Mouse (Mus musculus) lung, postnatal 14 days (tissue): ENCODE data around the gene Ctsw.

Experiments
- DNase-seq: peaks from one replicate; pipeline ENCODE4 v3.0.0; 2021

Ctsw gene

DNA sequence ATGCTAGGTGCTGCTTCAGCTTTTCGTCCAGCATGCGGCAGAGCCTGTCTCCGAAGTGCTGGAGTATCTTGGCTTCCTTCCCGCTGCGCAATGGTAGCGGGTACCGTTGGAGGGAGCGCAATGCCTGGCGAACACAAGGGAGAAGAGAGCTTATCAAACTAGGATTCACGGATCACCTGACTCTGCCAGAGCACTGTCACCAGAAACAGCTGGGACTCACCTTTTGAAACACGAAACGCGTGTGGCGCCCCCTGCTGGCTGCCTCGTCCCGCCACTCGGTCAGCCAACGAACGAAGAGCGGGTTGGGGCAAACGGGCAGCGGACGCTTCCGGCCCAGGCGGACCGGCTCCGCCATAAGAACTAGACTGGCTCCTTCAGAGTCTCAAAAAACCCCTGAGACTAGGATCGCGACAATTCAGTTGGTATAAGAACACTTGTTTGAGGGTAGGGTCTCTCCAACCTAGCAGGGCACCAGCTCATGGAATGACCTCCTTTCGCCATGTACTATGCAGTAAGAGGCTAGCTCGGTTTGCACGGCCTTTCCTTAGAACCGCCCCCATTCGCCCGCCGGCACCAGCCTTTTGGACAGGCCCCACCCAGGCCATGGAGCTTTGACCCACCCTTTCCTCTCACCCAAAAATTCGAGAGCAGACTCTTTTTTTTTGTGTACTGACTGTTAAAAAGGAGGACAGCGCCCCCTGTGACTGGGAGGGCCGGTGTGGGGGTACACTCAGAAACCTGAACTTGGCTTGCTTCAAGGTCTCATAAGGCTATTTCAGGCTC is 19.7 kb upstream of the Ctsw start, which contains the start of gene Mus81:
TSS of gene Mus81 (minus strand) at position 635 of the 783 bp plus-strand sequence.
- DNase-seq: peak; percentile 99

DNA sequence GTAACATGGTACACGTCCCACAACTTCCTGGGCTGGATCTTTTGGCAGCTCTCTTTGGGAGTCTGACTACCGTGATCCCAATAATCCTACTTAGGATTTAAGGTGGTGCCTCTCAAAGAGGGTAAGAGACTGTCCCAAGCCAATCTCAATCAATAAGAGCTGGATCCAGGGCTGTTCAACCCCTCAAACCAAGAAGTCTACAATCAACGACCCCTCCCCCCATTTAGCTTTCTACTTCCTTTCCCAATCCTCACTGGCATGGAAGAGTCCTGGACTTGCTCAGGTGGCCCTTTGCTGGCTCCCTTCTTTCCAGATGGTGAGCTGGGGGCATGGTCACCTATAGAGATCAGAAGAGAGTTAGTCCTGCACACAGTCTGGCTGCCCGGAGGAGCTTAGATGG is 18.5 kb upstream of the Ctsw start:
- DNase-seq: no peak

DNA sequence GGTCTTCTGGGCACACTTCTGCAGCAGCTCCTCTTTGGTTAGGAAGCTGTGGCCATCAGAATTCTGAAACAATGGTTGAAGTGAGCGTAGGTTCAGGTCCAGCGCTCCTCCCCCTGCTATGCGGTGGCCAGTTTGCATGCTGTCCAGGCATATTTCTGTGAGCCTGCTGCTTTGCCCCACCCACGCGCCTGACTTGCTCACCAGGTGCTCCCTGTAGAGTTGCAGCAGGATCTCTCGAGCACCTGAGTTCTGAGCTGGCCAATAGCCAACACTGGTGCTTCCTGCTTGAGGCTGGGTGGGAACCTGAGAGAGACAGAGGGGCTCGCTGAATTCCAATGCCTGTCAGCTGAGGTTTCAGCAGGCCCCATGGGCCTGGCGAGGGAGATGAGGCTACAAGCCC is 18.0 kb upstream of the Ctsw start:
- peak; percentile 56 for DNase-seq

DNA sequence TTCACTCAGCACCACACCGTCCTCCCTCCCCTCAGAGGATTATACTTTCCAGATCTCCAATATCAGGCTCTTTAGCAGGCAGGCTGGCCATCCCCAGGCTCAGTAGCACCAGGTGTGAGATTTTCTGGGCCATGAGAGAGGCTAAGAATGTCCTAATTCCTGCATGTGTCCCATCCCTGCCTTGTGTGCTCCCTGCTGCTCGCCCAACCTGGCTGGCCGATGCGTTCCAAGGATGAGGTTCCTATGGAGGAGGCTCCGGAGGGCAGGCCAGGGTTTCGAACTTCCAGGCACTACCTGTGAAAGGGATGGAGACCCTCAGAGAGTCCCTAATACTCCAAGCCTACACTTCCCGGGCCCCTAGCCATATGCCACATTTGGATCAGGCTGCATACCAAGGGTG is 17.5 kb upstream of the Ctsw start:
- no peak for DNase-seq

DNA sequence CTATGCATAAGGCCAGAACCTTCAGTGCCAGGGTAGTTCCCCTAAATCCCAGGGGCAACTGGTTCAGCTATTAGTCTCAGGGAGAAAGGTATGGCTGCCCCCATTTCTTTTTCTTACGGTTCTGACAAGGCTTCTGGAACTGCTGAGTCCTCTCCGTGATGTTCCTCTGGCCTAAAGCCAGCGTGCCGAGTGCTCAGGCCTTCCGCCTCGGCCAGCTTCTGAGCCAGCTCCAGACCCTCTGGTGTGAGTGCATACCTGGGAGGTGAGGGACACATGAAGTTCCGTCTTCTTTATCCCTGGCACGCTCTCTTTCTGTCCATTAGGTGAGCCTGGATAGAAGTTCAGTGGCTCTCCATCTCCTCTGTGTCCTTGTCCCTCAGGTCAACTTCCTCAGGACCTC is 17.1 kb upstream of the Ctsw start:
- no peak for DNase-seq

DNA sequence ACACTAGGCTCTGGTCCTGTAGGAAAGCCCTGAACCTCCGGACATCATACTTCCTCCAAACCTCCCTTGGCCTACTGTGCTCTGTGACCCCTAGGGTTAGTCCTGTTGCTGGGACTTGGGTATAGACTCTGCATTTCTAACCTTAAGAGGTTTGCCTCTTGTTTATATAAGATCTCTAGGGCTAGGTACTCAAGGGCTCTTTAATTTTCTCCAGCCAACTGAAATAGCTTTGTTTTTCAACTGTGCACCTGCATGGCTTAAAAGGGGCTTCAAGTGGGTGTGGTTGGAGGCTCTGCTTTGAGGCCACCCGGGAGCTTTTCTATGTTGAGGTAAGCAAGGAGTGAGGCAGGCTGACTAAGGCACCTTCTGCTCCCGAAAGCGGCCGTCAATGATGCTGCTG is 16.2 kb upstream of the Ctsw start:
- DNase-seq: no peak

DNA sequence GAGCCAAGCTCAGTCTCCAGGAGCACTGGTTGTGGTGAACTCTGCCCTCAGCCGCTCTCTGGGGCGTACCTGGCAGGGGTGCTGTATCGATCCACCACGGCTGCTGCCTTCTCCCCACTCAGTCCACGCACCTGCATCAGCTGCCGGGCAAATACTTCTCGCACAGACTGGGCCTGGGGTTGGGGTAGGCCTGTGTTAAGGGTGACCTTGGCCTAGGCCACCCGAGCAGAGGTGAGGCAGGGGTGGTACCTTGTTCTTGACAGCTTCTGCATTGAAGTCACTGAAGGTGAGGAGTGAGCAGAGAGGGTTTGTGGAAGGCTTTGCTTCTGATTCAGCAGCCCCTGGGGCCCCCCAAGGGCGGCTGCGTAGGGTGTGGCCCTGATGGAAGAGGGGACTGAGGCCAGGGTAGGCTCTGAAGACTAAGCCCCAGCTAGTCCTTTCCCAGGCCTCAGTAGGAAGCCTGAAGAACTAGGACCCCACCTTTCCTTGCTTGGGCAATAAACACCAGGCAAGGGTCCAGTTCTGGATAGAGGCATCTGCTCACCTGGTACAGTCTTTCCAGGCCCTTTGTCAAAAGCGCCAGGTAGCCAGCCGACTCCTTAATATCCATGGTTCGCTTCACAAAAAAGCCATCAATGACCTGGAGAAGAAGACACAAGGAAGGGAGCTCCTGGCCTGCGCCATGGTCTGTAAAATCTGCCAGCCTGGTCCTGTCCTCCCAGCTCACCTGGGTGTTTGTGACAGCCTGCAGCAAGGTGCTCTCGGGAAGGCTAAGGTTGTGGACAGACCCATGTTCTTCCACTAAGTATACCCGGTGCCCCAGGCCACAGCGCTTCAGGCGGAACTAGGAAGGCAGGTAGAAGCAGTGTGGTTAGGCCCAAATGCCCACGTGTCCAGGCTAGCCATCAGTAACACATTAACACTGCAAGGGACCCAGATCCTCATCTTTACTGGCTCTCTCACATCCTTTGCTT is 15.4 kb upstream of the Ctsw start:
- no peak for DNase-seq

DNA sequence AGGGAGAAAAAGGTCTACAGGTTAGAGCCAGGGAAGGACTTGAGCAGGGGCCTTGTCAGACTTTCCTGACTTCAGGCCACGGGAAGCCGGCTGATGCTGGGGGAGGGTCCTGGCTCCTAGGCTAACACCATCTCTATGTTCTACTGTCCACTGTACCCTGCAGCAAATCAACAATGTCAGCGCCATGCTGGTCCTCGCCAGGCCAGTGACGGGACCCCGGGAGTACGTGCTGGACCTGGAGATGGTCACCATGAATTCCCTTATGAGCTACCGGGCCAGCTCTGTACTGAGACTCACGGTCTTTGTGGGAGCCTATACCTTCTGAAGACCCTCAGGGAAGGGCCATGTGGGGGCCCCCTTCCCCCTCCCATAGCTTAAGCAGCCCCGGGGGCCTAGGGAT is 13.1 kb upstream of the Ctsw start:
- DNase-seq: no peak

DNA sequence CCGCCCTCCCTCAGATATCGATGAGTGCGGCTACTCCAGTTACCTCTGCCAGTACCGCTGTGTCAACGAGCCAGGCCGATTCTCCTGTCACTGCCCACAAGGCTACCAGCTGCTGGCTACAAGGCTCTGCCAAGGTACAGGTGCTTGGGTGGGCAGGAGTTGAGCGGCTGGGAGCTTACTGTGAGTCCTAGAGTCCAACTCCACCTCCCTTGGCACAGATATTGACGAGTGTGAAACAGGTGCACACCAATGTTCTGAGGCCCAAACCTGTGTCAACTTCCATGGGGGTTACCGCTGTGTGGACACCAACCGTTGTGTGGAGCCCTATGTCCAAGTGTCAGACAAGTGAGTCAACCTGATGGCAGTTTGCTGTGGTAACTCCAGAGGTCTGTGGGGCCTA is 11.7 kb upstream of the Ctsw start:
- no peak for DNase-seq

DNA sequence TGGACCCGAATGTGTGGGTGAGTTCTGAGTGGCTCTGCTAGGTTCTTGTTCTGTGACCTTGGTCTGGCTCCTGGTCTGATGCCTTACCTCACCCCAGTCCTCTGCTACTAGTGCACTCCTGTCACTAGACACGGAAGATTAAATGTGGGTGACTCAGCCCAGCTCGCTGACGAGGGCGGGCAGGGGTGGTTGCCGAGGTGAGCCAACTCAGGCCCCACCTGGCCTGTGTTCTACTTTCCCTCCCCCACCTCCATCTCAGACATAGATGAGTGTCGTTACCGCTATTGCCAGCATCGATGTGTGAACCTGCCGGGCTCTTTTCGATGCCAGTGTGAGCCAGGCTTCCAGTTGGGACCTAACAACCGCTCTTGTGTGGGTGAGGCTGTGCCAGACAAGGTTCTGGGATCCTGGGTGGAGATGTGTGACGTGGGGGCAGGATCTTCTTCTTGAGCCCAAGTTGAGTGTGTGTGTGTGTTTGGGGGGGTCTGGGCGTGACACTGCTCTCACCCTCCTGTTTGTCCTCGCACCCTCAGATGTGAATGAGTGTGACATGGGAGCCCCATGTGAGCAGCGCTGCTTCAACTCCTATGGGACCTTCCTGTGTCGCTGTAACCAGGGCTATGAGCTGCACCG is 9.5 kb upstream of the Ctsw start:
- no peak for DNase-seq

DNA sequence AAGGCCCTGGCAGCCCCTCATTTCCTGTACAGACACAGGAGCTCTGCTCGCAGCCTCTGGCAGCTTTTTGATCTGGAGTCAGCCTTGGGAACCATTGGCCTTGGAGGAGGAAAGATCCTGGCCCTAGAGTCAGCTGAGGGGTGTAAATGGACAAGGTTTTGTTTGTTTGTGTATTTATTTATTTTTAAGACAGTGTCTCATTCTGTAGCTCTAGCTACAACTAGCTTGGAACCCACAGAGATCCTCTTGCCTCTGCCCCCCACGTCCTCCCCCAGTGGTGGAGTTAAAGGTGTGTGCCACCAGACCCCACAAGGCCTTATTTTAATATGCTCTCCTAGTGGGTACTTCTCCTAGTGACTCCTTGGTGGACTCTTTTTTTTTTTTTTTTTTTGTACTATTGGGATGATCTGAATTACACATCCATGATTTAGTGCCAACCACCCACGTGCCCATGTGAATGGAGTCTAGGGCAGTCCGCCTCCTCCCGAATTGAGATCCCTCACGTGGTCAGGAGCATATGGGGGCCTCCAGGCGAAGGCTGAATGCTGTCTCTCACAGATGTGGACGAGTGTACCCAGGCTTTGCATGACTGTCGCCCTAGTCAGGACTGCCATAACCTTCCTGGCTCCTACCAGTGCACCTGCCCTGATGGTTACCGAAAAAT is 8.8 kb upstream of the Ctsw start:
- DNase-seq: no peak

DNA sequence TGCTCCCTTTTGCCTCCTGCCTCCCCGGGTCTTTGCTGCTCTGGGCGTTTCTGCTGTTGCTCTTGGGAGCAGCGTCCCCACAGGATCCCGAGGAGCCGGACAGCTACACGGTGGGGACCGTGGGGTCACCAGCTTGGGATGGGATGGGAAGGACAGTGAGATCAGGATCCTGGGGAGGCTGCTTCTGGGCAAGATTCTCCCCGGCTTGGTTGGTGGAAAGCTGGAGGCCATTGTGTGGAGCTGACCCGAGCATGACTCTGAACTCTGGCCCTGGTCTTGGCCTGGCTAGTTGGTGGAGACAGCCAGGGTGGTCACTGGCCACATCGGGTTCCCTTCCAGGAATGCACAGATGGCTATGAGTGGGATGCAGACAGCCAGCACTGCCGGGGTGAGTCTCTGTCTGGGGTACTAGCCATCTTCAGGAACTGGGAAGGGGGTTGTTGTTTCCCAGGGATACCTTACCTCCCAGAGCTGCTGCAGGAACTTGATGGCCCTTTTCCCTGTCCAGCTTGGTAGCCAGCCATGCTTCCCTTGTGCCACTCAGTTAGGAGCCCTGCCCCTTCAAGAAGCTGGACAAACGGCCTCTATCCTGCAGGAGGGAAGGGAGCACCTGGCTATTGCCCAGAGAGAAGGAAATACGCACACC is 6.9 kb upstream of the Ctsw start:
- DNase-seq: no peak

DNA sequence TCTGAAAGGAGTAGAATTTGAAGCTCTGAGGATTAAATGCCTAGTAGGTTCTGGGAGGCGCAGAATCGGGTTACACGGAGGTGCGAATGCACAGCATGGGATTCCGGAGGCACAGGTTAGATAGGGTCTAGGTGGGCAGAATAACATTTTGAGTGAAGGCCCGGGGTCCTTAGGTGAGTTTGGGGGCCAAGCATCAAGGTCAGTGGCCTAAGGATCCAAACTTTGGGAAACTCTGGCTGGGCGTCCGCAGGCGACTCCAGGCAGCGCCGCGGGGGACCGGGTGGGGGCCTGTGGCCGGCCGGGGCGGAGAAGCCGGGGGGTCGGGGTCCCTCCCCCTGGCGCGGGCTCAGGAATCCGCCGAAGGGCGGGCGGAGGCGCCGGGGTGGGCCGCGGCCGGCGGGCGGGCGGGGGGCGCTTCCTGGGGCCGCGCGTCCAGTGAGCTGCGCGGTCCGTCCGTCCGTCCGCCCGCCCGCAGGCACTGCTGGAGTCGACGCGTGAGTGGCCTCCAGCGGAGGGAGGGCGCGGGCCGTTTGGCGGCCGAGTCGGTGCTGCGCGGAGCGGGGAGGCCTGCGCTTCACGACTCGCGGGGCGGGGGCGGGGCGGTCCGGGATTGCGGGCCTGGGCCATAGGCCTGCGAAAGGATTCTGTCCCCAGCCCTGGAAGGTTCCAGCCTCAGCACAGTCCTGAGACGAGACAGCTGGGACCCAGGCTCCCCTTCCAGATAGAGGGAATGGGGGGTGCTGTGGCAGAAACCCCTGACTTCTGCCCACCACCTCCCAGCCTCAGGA is 6.2 kb upstream of the Ctsw start:
- peak; percentile 53 for DNase-seq

DNA sequence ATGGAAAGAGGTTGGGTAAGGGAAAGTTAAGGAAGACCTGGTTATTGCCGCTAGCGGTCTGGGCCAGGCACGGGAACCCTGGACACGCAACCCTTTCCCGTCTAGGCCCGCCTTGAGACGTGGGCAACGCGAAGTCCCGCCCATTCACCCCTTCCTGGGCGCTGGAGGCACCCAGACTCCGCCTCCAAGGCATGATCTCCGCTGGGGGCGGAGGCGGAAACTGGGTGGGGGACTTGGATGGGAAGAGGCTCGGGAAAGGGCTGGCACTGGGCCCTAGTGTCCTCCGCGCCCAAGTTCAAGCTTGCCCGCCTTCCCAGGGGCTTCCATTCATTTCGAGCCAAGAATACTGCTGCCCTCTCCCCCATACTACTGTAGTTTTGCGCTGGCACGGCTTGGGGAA is 5.4 kb upstream of the Ctsw start, which contains the start of gene Efemp2:
TSS of gene Efemp2 (plus strand) at position 235 of the 400 bp plus-strand sequence.
- peak; percentile 89 for DNase-seq

DNA sequence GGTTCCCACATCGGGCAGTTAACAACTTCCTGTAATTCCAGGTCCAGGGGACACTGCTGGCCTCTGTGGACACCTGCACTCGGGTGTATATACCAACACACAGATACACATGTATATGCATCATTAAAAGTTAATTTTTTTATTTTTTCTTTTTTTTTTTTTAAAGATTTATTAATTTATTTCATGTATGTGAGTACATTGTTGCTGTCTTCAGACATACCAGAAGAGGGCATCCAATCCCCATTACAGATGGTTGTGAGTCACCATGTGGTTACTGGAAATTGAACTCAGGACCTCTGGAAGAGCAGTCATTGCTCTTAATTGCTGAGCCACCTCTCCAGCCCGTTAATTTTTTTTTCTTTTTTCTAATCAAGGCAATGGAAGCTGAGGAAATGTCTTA is 4.5 kb upstream of the Ctsw start:
- DNase-seq: no peak

DNA sequence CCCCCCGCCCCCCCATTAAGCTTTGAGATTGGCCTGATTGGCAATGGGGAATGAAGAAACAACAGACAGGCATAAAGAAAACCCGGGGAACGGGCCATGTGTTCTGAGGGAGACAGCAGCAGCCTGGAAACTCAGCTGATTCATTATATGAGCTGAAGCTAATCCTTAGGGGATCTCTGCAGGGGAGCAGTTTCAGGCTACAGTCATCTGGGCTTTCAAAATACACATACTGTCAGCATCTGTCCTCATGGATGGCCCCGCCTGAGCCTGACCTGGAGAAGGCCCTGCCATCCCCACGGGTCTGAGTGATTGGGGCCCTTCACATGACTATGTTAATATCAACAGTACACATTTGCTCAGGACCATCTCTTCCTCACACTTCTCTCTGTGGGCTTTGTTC is 3.5 kb upstream of the Ctsw start:
- no peak for DNase-seq

DNA sequence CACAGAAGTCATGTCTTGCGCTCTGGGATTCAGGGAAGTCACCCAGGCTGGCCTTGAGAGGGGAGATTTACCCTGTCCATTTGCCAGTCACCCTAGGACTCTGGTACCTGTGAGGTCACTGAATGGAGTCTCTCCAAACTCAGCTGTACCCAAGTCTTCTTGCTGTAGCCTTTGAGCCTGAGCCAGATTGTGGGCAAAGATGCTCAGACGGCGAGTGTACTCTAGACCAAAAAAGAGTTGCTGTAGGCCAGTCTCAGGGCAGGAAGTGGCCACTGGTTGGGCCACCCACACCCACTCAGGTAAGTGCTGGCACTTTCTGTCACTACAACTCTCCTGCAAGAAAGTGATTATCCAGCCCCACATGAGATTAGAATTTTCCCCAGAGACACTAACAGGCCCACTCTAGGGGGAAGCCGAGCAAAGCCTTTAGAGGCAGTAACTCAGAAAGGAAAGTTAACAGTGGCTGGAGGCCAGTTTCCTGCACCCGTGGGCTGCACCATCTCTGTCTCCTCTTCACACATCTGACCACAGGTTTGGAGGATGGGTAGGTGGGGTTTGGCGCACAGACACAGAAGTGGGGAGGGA is 1.3 kb downstream of the Ctsw start:
- no peak for DNase-seq

DNA sequence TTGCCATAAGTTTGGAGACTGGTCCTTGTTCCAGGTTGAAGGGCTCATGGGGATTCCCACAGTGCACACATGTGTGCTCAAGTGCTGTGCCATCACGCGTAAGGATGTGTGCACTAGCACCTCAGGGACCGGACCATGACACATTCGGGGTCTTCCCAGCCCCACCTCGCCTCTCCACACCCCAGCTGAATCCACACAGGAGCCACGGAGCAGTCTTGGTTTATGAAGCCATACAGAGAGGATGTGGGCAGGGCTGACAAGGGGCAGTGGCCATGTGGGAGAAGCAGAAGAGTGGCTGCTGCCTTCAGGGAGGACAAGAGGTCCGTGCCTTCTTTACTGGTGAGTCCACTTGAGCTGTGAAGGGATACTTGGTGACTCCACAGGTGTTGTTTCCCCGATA is 3.3 kb downstream of the Ctsw start:
- DNase-seq: no peak

DNA sequence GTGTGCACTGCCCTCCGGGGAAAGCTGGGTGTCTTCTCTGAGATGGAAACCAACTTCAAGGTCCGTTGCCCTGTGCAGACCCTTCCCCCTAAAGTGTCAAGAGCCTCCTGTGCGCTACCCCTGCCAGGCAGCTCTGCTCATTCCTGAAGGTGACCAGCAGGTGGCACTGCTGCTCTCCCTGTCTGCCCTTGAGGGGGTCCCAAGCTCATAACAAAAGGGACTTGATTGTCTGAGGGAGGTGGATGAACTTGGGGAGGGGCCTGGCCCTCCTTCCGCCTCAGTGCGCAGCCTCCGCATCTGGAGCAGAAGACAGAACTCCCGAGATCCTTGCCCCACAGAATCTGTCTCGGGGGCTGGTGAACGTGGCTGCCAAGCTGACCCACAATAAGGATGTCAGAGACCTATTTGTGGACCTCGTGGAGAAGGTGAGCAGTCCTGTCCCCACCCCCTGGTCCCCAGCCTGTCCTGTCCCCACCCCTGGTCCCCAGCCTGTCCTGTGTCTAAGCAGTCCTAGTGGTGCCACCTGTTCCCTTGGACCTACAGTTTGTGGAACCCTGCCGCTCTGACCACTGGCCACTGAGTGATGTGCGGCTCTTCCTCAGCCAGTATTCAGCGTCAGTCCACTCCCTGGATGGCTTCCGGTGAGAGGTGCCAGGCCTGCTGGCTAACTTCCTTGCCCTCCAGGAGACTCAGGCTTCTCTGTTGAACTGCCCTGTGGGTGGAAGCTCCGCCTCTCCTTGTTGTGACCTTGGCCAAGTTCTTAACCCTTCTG is 4.3 kb downstream of the Ctsw start:
- peak; percentile 73 for DNase-seq

DNA sequence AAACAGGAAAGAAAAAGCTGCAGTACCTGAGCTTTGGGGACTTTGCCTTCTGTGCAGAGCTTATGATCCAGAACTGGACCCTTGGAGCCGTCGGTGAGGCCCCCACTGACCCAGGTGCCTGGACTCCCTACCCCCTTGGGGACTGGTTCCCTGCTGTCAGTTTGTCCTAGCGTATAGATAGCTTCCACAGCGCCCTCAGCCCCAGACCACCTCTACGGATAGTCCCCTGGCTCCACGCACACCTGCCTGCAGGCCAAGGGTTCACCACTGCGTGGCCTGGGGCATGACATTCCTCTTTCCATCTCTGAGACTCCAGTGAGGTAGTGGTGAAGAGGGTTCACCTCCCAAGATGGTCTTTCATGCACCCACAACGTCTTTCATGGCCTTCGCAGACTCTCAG is 5.1 kb downstream of the Ctsw start:
- DNase-seq: no peak
